Mouse (Mus musculus) stomach, postnatal 0 days (tissue): Measurements from ENCODE around the gene Rap1gap. TPM values are rescaled to one million over a fixed set of nuclear protein-coding genes. Genes with fewer than 3 reads are reported as not detected.

Source experiments
- ATAC-seq: fragments of 200-750 bp; cut with Nextera tagmentation; 2 replicates; pipeline ENCODE4 v1.8.0; 2017; ENCODE audit not compliant: low FRiP score, low TSS enrichment
- DNase-seq: peaks from one replicate; pipeline ENCODE4 v3.0.0-alpha.2; 2016; ENCODE audit warnings: low spot score
- H3K27ac ChIP-seq: fragments of 300-500 bp; sonication (generic); replicated peaks from 2 replicates; pipeline ENCODE4 v1.5.1; 2014; ENCODE audit warnings: mild to moderate bottlenecking, control low read depth
- H3K27me3 ChIP-seq: fragments of 300-500 bp; sonication (generic); 2 replicates; pipeline ENCODE4 v1.6.1; 2014; ENCODE audit warnings: low read length; ENCODE audit not compliant: control insufficient read depth, insufficient read depth
- H3K36me3 ChIP-seq: fragments of 300-500 bp; sonication (generic); 2 replicates; pipeline ENCODE4 v1.6.1; 2014; ENCODE audit warnings: low read length, mixed read lengths; ENCODE audit not compliant: control insufficient read depth, insufficient read depth
- H3K4me1 ChIP-seq: fragments of 300-500 bp; sonication (generic); replicated peaks from 2 replicates; pipeline ENCODE4 v1.6.1; 2014; ENCODE audit warnings: antibody characterized with exemption; ENCODE audit not compliant: control insufficient read depth, insufficient read depth
- H3K4me2 ChIP-seq: fragments of 300-500 bp; sonication (generic); replicated peaks from 2 replicates; pipeline ENCODE4 v1.6.1; 2014; ENCODE audit warnings: low read depth, mild to moderate bottlenecking, control low read depth, moderate library complexity
- H3K4me3 ChIP-seq: fragments of 300-500 bp; sonication (generic); 2 replicates; pipeline ENCODE4 v1.5.1; 2014; ENCODE audit warnings: low read depth, low read length, control low read depth
- H3K9ac ChIP-seq: fragments of 300-500 bp; sonication (generic); 2 replicates; pipeline ENCODE4 v1.6.1; 2014; ENCODE audit warnings: mild to moderate bottlenecking, low read length, control low read depth, mixed read lengths
- H3K9me3 ChIP-seq: fragments of 300-500 bp; sonication (generic); 2 replicates; pipeline ENCODE4 v1.6.1; 2016; ENCODE audit warnings: low read length; ENCODE audit not compliant: control insufficient read depth
- CTCF ChIP-seq: IDR thresholded peaks from 2 replicates; pipeline ENCODE4 v1.5.1; 2016; ENCODE audit warnings: antibody characterized with exemption, low read depth, mild to moderate bottlenecking, moderate library complexity
- EP300 ChIP-seq: optimal IDR thresholded peaks from 2 replicates; pipeline ENCODE3; 2016; ENCODE audit warnings: antibody characterized with exemption
- WGBS: fragments of 180-500 bp; shearing (Covaris S2); extraction: QIAGEN DNeasy Blood & Tissue Kit; methylation state at CpG from one replicate; pipeline ENCODE4 v1.1.7; 2014; 5-methylcytosine and 5-hydroxymethylcytosine counted together
- polyA plus RNA-seq: library from polyadenylated mRNA; unstranded; fragments of >200 nt; fragmentation: Nextera tagmentation; extraction: Ambion mirVana; gene quantifications from 2 replicates; pipeline ENCODE4 v1.2.1, GENCODE M21; 2015

Rap1gap gene
- polyA plus RNA-seq, 1 experiment from 2014 or later: 70.1 TPM

- Histone ChIP-seq H3K36me3 (no peaks in the 10 kb centered on the region), H3K4me3 (no peak overlapping the region), H3K4me1 (no peaks in the 10 kb centered on the region), H3K4me2 (no peak overlapping the region), H3K27me3 (no peaks in the 10 kb centered on the region), H3K9me3 (no peaks in the 10 kb centered on the region), H3K9ac (no peak overlapping the region), H3K27ac (no peak overlapping the region)
- DNase-seq (no peak), ATAC-seq (no peak)
- no peak for TF ChIP-seq CTCF
- TF ChIP-seq EP300: no peak
- 88% methylated on average over 2 of the region's 2 CpGs for WGBS
Measured at GRCm38 (mm10) chr4:137679979-137680550, 15.5 kb downstream of the Rap1gap start.

DNA sequence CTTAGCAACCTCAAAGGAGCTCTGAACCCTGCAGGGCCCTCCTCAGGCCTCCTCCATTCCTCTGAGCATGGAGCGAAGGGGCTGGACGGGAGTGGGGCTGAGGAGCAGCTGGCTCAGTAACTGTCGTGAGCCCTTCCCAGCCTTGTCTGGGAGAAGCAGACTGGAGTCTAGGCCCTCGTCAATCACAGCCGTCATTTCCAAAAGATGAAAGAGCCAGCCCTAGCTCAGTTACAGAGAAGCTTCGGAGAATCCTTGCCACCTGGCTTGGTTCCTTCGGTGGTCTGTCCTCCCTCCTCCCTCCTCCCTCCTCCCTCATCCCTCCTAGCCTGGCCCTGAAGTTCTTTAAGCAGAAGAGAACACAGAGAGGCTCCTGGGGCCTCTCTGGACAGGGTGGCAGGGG, 16.2 kb downstream of the Rap1gap start:
- TF ChIP-seq EP300 (no peak), CTCF (no peak)
- Histone ChIP-seq H3K27ac (no peak overlapping the region), H3K4me1 (no peaks in the 10 kb centered on the region), H3K36me3 (no peaks in the 10 kb centered on the region), H3K27me3 (no peaks in the 10 kb centered on the region), H3K4me2 (no peak overlapping the region), H3K9me3 (no peaks in the 10 kb centered on the region), H3K9ac (no peak overlapping the region), H3K4me3 (no peak overlapping the region)
- no peak for DNase-seq
- ATAC-seq: no peak
- 37% methylated on average over 7 of the region's 7 CpGs for WGBS

DNA sequence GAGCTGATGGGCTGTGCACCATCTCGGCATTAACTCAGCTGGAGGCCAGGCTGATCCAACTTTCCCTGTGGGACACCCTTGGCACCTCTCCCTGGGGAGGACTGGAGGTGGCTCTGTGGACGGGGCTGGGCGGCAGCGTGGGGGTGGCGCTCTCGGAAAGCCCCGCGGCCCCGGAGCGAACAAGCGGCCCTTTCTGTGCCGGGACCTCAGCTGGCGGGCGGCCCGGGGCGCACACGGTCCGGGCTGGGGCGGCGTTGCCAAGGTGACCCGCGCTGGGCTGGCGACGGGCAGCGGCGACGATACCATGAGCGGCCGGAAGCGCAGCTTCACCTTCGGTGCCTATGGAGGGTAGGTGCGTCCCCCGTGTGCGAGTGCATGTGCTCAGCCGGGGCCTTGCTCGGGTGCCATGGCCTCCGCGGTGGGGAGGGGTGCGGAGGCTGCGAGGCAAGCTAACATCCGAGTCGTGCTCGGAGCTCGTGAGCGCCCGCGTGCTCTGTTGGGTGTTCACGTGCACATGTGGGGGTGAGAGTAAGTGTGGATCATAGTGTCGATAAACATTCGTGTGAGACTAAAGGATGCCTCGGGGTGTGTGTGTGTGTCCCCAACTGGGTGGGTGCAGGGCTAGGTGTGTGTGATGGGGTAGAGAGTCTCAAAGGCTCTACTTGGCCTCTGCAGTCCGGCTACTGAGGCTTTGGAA, 17.0 kb downstream of the Rap1gap start:
- WGBS: 6% methylated on average over 36 of the region's 52 CpGs
- Histone ChIP-seq H3K9ac (no peak overlapping the region), H3K4me1 (no peaks in the 10 kb centered on the region), H3K27ac (no peak overlapping the region), H3K27me3 (no peaks in the 10 kb centered on the region), H3K36me3 (no peaks in the 10 kb centered on the region), H3K9me3 (no peaks in the 10 kb centered on the region), H3K4me2 (peak overlapping the region; percentile 60), H3K4me3 (peak overlapping the region; percentile 26; the same call in 1 of the 2 replicates)
- DNase-seq (peak; percentile 61), ATAC-seq (0 out of 2 replicates have a peak, but pooled peaks have one; percentile 27)
- TF ChIP-seq EP300 (no peak), CTCF (no peak)

DNA sequence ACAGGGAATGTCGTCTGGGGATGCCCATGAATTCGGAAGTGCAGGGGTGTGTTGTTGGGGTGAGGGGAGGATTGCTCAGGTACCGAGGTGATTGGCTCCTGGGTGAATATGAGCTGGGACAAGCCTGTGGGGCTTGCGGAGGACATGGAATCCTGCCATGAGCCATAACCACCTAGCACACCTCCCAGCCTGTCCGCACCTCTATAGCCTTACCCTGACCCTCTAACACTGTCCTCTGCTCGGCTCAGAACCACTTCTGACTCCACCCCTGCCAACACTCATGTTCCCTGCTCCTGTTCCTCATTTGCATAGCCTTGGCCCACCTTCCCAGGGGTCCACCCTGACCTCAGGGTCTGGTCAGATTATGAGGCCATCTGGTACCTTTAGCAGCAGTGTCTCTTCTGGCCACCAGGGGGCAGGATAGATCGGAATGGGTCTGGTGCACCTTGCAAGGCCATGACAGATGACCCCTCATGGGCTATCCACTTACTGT, 18.5 kb downstream of the Rap1gap start:
- no peak overlapping the region for H3K4me2 ChIP-seq
- 47% methylated on average over 7 of the region's 7 CpGs for WGBS
- TF ChIP-seq CTCF (peak; percentile 88), EP300 (no peak)
- H3K36me3 ChIP-seq: no peaks in the 10 kb centered on the region
- no peaks in the 10 kb centered on the region for H3K27me3 ChIP-seq
- no peak overlapping the region for H3K4me3 ChIP-seq
- no peaks in the 10 kb centered on the region for H3K4me1 ChIP-seq
- H3K9me3 ChIP-seq: no peaks in the 10 kb centered on the region
- 0 out of 2 replicates have a peak, but pooled peaks have one; percentile 19 for ATAC-seq
- H3K27ac ChIP-seq: no peak overlapping the region
- no peak overlapping the region for H3K9ac ChIP-seq
- DNase-seq: no peak

DNA sequence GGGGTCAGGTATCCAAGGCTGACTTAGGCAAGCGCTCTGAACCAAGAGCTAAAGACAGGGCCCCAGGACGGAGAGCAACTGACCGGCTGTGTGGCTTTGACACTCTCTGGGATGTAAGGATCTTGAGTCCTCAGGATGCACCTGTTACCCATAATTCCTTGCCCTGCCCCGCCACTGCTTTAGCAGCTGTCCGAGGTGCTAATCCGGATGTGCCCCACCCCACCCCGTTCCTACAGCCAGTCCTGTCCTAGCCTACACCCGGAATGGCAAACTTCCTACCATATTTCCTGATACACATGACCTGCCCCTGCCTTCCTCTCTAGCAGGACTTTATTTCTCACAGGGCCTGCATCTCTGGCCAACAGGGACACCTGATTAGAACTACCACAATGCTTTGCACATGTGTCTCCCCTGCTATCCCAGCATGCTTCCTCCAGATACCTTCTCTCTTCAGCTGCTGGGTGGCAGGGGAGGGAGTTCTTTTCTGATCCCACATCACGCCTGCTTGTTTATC, 20.4 kb downstream of the Rap1gap start:
- DNase-seq (peak; percentile 78), ATAC-seq (no peak)
- H3K27me3 ChIP-seq: no peaks in the 10 kb centered on the region
- no peaks in the 10 kb centered on the region for H3K9me3 ChIP-seq
- H3K4me2 ChIP-seq: no peak overlapping the region
- no peak overlapping the region for H3K4me3 ChIP-seq
- no peak overlapping the region for H3K9ac ChIP-seq
- no peak overlapping the region for H3K27ac ChIP-seq
- no peaks in the 10 kb centered on the region for H3K4me1 ChIP-seq
- TF ChIP-seq EP300 (no peak), CTCF (no peak)
- WGBS: 25% methylated on average over 9 of the region's 9 CpGs
- H3K36me3 ChIP-seq: no peaks in the 10 kb centered on the region

DNA sequence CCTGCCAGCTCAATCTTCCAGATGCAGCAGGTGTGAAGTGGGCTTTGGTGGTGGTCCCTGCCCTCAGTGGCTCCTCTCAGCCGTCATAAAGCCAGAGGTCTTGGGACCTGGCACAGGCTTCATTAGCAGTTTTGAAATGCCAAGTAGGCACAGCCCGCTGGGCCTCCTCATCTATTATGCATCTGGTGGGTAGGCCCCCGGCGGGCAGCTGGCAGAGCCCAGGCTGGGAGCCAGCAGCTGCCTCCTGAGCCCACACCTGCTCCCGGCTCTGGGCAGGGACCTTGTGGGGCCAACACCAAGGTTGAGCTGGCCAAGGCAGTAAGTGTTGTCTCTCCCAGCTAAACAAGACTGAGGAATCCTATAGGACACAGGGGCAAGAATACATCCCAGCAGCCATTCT, 21.8 kb downstream of the Rap1gap start:
- DNase-seq (no peak), ATAC-seq (no peak)
- TF ChIP-seq EP300 (no peak), CTCF (no peak)
- no peak overlapping the region for H3K9ac ChIP-seq
- no peaks in the 10 kb centered on the region for H3K4me1 ChIP-seq
- no peaks in the 10 kb centered on the region for H3K9me3 ChIP-seq
- no peak overlapping the region for H3K27ac ChIP-seq
- H3K27me3 ChIP-seq: no peaks in the 10 kb centered on the region
- H3K4me3 ChIP-seq: no peak overlapping the region
- WGBS: 68% methylated on average over 5 of the region's 5 CpGs
- H3K4me2 ChIP-seq: no peak overlapping the region
- H3K36me3 ChIP-seq: no peaks in the 10 kb centered on the region
